Mouse (Mus musculus): ENCODE data around the gene Kcnh1.

DNA sequence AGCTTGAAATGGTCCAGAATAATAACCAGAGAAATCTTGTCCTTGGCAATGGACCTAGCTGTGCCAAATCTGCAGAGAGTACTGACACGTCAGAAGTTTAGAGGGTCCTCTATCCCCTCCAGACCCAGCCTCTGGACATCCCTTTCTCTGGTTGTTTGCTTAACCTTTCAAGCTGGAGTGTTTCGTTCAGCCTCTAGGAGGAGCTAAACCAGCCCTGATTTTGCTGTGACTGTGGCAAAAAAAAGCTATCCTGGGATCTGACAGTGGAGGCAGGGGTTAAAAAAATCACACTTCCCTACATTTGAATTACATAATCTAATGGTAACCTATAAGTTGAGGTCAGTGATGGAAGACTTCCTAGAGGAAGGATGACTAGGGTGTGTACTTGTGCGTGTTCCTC, 133.6 kb downstream of the Kcnh1 start:
- TF ChIP-seq POLR2A (IDR thresholded peaks at IDR 0.05; ENCODE audit: insufficient read length, low read depth) = no peak
- TF ChIP-seq USF1 (IDR thresholded peaks at IDR 0.05; ENCODE audit: low read depth) = no peak
- no peak for TF ChIP-seq MAX (IDR thresholded peaks at IDR 0.05; ENCODE audit: low read depth)
